Mouse (Mus musculus) olfactory bulb, adult 2 months (tissue): Measurements from ENCODE around the gene Ankrd13d. TPM values are rescaled to one million over a fixed set of nuclear protein-coding genes. Genes with fewer than 3 reads are reported as not detected.
A peak's percentile ranks its signal among the peaks of the same experiment; 100 is the strongest.
"Not testable (repeated sequence)": the region's sequence is repeated elsewhere in the genome, so short reads cannot be mapped to it uniquely, and the experiment has no call there.

Source experiments
- H3K27ac ChIP-seq: fragments of 200-500 bp; 2 replicates; pipeline ENCODE4 v1.5.1; 2012; ENCODE audit warnings: low read depth, low read length; ENCODE audit not compliant: insufficient read depth
- H3K4me1 ChIP-seq: fragments of 200-500 bp; 2 replicates; pipeline ENCODE4 v1.6.1; 2012; ENCODE audit warnings: low read length; ENCODE audit not compliant: control insufficient read depth, insufficient read depth
- H3K4me3 ChIP-seq: fragments of 200-500 bp; 2 replicates; pipeline ENCODE4 v1.5.1; 2012; ENCODE audit warnings: mild to moderate bottlenecking, low read depth, low read length, moderate library complexity; ENCODE audit not compliant: insufficient read depth
- CTCF ChIP-seq: fragments of 200-500 bp; IDR thresholded peaks from 2 replicates; pipeline ENCODE4 v1.5.1; 2012; ENCODE audit warnings: low read depth, mild to moderate bottlenecking, low read length, moderate library complexity; ENCODE audit not compliant: insufficient read depth
- POLR2A ChIP-seq: fragments of 200-500 bp; IDR thresholded peaks from 2 replicates; pipeline ENCODE4 v1.6.1; 2012; ENCODE audit warnings: mild to moderate bottlenecking, low read depth, low read length, moderate library complexity; ENCODE audit not compliant: insufficient read depth
- WGBS: fragments of 180-500 bp; shearing (Covaris S2); methylation state at CpG from one replicate; pipeline ENCODE4 v1.1.7; 2018; 5-methylcytosine and 5-hydroxymethylcytosine counted together
- polyA plus RNA-seq: library from polyadenylated mRNA; stranded (reverse); fragments of >200 nt; gene quantifications from 2 replicates; pipeline ENCODE4 v1.2.4, GENCODE M21; 2012; ENCODE audit warnings: low replicate concordance; ENCODE audit not compliant: missing spikeins, insufficient read depth, insufficient read length

The Ankrd13d gene
- polyA plus RNA-seq, 1 experiment: not detected

GRCm38 (mm10) chr19:4257897-4258252 lies 25.1 kb downstream of the Ankrd13d start:
- WGBS: 11% methylated on average over 12 of the region's 12 CpGs
- TF ChIP-seq CTCF (no peak), POLR2A (0 out of 2 replicates have a peak, but pooled peaks have one; percentile 25)
- H3K4me3 ChIP-seq: peak overlapping the region; percentile 54
- H3K4me1 ChIP-seq: 0 out of 2 replicates have a peak, but pooled peaks cover 4% of the 10 kb centered on the region
- H3K27ac ChIP-seq: peak overlapping the region; percentile 52

- TF ChIP-seq POLR2A (0 out of 2 replicates have a peak, but pooled peaks have one; percentile 4), CTCF (peak; percentile 82)
- Histone ChIP-seq H3K4me1 (0 out of 2 replicates have a peak, but pooled peaks cover 4% of the 10 kb centered on the region), H3K4me3 (peak overlapping the region; percentile 71), H3K27ac (peak overlapping the region; percentile 52)
- WGBS: under 1% methylated on average over 41 of the region's 41 CpGs
Measured at GRCm38 (mm10) chr19:4257216-4257896, 25.6 kb downstream of the Ankrd13d start.

GRCm38 (mm10) chr19:4255583-4256162 lies 27.3 kb downstream of the Ankrd13d start:
- Histone ChIP-seq H3K27ac (no peak overlapping the region), H3K4me1 (0 out of 2 replicates have a peak, but pooled peaks cover 4% of the 10 kb centered on the region), H3K4me3 (no peak overlapping the region)
- TF ChIP-seq POLR2A (no peak), CTCF (no peak)
- WGBS: 81% methylated on average over 11 of the region's 11 CpGs

- Histone ChIP-seq H3K27ac (no peak overlapping the region), H3K4me3 (no peak overlapping the region), H3K4me1 (0 out of 2 replicates have a peak, but pooled peaks cover 4% of the 10 kb centered on the region)
- WGBS: 94% methylated on average over 7 of the region's 7 CpGs
- TF ChIP-seq CTCF: no peak
- no peak for TF ChIP-seq POLR2A
Measured at GRCm38 (mm10) chr19:4254230-4254629, 28.7 kb downstream of the Ankrd13d start.

- not testable (repeated sequence) for H3K4me3 ChIP-seq, H3K27ac ChIP-seq, H3K4me1 ChIP-seq
- WGBS: 91% methylated on average over 1 of the region's 1 CpGs
Measured at GRCm38 (mm10) chr19:4248683-4249082, 34.3 kb downstream of the Ankrd13d start.

- H3K27ac ChIP-seq: no peak overlapping the region
- no peaks in the 10 kb centered on the region for H3K4me1 ChIP-seq
- TF ChIP-seq CTCF: no peak
- TF ChIP-seq POLR2A: no peak
- WGBS: 66% methylated on average over 1 of the region's 1 CpGs
- no peak overlapping the region for H3K4me3 ChIP-seq
Measured at GRCm38 (mm10) chr19:4247010-4247409, 35.9 kb downstream of the Ankrd13d start.

- no peak for TF ChIP-seq CTCF
- TF ChIP-seq POLR2A: no peak
- 90% methylated on average over 6 of the region's 6 CpGs for WGBS
- Histone ChIP-seq H3K4me3 (no peak overlapping the region), H3K4me1 (no peaks in the 10 kb centered on the region), H3K27ac (no peak overlapping the region)
Measured at GRCm38 (mm10) chr19:4244775-4245174, 38.2 kb downstream of the Ankrd13d start.

GRCm38 (mm10) chr19:4242416-4242815 lies 40.5 kb downstream of the Ankrd13d start:
- TF ChIP-seq CTCF (no peak), POLR2A (no peak)
- 72% methylated on average over 3 of the region's 3 CpGs for WGBS
- no peak overlapping the region for H3K27ac ChIP-seq

GRCm38 (mm10) chr19:4240247-4240668 lies 42.7 kb downstream of the Ankrd13d start:
- H3K4me1 ChIP-seq: no peaks in the 10 kb centered on the region
- no peak for TF ChIP-seq CTCF
- no peak for TF ChIP-seq POLR2A
- H3K27ac ChIP-seq: no peak overlapping the region
- no peak overlapping the region for H3K4me3 ChIP-seq
- 78% methylated on average over 8 of the region's 8 CpGs for WGBS

More at GRCm38 (mm10) chr19:4242416-4242815, 40.5 kb downstream of the Ankrd13d start:
- Histone ChIP-seq H3K4me1 (no peaks in the 10 kb centered on the region), H3K4me3 (no peak overlapping the region)

- no peak overlapping the region for H3K27ac ChIP-seq
- H3K4me3 ChIP-seq: no peak overlapping the region
- peaks cover 18% of the 10 kb centered on the region for H3K4me1 ChIP-seq
- TF ChIP-seq CTCF (no peak), POLR2A (no peak)
- 83% methylated on average over 4 of the region's 4 CpGs for WGBS
Measured at GRCm38 (mm10) chr19:4234548-4234947, 48.4 kb downstream of the Ankrd13d start.
